Mouse (Mus musculus): ENCODE results near the gene Lifr.

- TF ChIP-seq CTCF (IDR thresholded peaks at IDR 0.05; ENCODE audit: insufficient read depth, low read length): no peak
- no peak for TF ChIP-seq POLR2A (IDR thresholded peaks at IDR 0.05; ENCODE audit: borderline replicate concordance, extremely low read depth, low read depth, low read length)
These were observed 115.7 kb downstream of the Lifr start for GRCm38 (mm10) chr15:7206110-7206509.
